Mouse (Mus musculus) E14TG2a.4 (cell line): ENCODE measurements at regions not wholly inside any gene's neighbourhood (a gene's known extent, or its start where the extent isn't known, plus 50 kb on each side); places are given as distances from the start of the nearest gene placed in this dataset.

Experiments
- CTCF ChIP-seq: conservative IDR thresholded peaks from 2 replicates; pipeline ENCODE4 v1.5.1; 2014; ENCODE audit warnings: low read length
- POU5F1 ChIP-seq: IDR thresholded peaks from 2 replicates; pipeline ENCODE4 v1.6.1; 2014; ENCODE audit warnings: low read length, borderline replicate concordance

DNA sequence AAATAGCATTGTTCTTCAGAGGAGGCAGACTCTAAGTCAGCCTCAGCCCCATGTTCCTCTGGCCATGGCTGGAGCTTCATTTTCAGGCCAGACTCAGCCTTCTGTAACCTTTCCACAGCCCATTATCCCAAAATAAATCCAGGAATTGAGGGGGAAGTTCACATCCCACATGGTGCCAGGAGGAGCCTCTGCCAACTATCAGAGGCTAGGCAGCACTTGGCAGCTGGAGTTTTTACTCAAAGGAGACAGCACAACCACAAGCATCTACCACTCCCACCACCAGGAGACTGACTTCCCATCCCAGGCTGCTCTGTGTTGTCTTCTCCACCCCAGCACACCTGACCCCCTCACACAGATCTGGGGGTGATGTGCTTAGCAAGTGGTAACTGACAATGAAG, 81.7 kb downstream of the Irs2 start:
- TF ChIP-seq CTCF, result no peak
- no peak for TF ChIP-seq POU5F1
